Mouse (Mus musculus) liver, embryonic 15.5 days (tissue): ENCODE measurements around the gene Hcrtr1. TPM values are rescaled to one million over a fixed set of nuclear protein-coding genes. Genes with fewer than 3 reads are reported as not detected.

Source experiments
- ATAC-seq: fragments of 200-750 bp; cut with Nextera tagmentation; 2 replicates; pipeline ENCODE4 v1.8.0; 2017; ENCODE audit warnings: moderate number of reproducible peaks, mild to moderate bottlenecking, moderate library complexity; ENCODE audit not compliant: insufficient read depth
- H3K27ac ChIP-seq: fragments of 300-500 bp; sonication (generic); replicated peaks from 2 replicates; pipeline ENCODE4 v1.5.1; 2015; ENCODE audit warnings: mild to moderate bottlenecking, inconsistent platforms
- H3K27me3 ChIP-seq: fragments of 300-500 bp; sonication (generic); 2 replicates; pipeline ENCODE4 v1.6.1; 2015; ENCODE audit warnings: mild to moderate bottlenecking, inconsistent platforms
- H3K36me3 ChIP-seq: fragments of 300-500 bp; sonication (generic); replicated peaks from 2 replicates; pipeline ENCODE4 v1.6.1; 2015; ENCODE audit warnings: moderate library complexity, mild to moderate bottlenecking, inconsistent platforms
- H3K4me1 ChIP-seq: fragments of 300-500 bp; sonication (generic); replicated peaks from 2 replicates; pipeline ENCODE4 v1.6.1; 2015; ENCODE audit warnings: inconsistent platforms
- H3K4me2 ChIP-seq: fragments of 300-500 bp; sonication (generic); 2 replicates; pipeline ENCODE4 v1.6.1; 2015; ENCODE audit warnings: moderate library complexity, mild to moderate bottlenecking, inconsistent platforms
- H3K4me3 ChIP-seq: fragments of 300-500 bp; sonication (generic); replicated peaks from 2 replicates; pipeline ENCODE4 v1.5.1; 2015; ENCODE audit warnings: mild to moderate bottlenecking, inconsistent platforms
- H3K9ac ChIP-seq: fragments of 300-500 bp; sonication (generic); 2 replicates; pipeline ENCODE4 v1.6.1; 2015; ENCODE audit warnings: moderate library complexity, mild to moderate bottlenecking, inconsistent platforms
- H3K9me3 ChIP-seq: fragments of 300-500 bp; sonication (generic); replicated peaks from 2 replicates; pipeline ENCODE4 v1.6.1; 2016; ENCODE audit warnings: inconsistent platforms
- WGBS: fragments of 180-500 bp; shearing (Covaris S2); methylation state at CpG from one replicate; pipeline ENCODE4 v1.1.7; 2015; ENCODE audit warnings: mixed read lengths; ENCODE audit not compliant: insufficient replicate concordance; 5-methylcytosine and 5-hydroxymethylcytosine counted together
- polyA plus RNA-seq: library from polyadenylated mRNA; unstranded; fragments of >200 nt; fragmentation: Nextera tagmentation; extraction: Ambion mirVana; gene quantifications from 2 replicates; pipeline ENCODE4 v1.2.1, GENCODE M21; 2015

Gene Hcrtr1
- not detected in 2 replicates for polyA plus RNA-seq

- Histone ChIP-seq H3K4me3 (peak within 1 kb of the TSS; percentile 5; the same call in 1 of the 2 replicates), H3K9ac (no peak within 1 kb of the TSS)
These were observed at the start of gene Hcrtr1 for GRCm38 (mm10) chr4:130139214-130139492. Hcrtr1 (minus strand) TSS chr4:130139359.

DNA sequence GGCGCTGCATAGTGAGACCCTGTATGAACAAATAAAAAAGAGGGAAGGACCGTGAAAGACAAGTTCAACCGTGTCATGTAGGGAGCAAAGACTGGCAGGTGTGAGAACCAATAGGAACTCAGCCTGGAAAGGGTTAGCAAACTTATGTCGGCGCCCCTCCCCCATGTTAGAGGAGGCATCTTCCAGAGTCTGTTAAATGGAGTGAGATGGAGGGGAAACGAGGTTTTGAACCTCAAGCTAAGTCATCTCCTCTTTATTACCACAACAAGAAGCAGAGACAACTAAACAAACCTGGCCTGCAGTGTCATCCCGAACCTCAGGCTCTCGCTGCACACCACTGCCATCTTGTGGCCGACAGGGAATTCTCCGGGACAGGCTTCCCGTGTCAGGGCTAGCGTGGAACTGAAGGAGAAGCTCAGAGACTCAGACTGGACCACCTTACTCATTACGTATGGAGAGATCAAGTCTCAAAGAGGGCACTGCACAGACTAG is 49.7 kb upstream of the Hcrtr1 start:
- Histone ChIP-seq H3K4me1 (peaks cover 3% of the 10 kb centered on the region), H3K4me3 (no peak overlapping the region), H3K36me3 (no peaks in the 10 kb centered on the region), H3K4me2 (peak overlapping the region; percentile 26; the same call in 1 of the 2 replicates), H3K27me3 (peaks cover 54% of the 10 kb centered on the region), H3K9me3 (no peaks in the 10 kb centered on the region), H3K9ac (no peak overlapping the region), H3K27ac (no peak overlapping the region)
- 2% methylated on average over 13 of the region's 13 CpGs for WGBS
- ATAC-seq, result no peak

More at GRCm38 (mm10) chr4:130139214-130139492, at the start of gene Hcrtr1:
- H3K4me2 ChIP-seq, result no peak within 1 kb of the TSS
- ATAC-seq, result no peak
- WGBS, result 6% methylated on average over 15 of the region's 15 CpGs
- no peaks in the 10 kb centered on the region for H3K9me3 ChIP-seq
- peaks cover 88% of the 10 kb centered on the region for H3K27me3 ChIP-seq
- no peak within 1 kb of the TSS for H3K27ac ChIP-seq
- no peaks in the 10 kb centered on the region; the same call in 1 of the 2 replicates for H3K4me1 ChIP-seq
- no peaks in the 10 kb centered on the region for H3K36me3 ChIP-seq

DNA sequence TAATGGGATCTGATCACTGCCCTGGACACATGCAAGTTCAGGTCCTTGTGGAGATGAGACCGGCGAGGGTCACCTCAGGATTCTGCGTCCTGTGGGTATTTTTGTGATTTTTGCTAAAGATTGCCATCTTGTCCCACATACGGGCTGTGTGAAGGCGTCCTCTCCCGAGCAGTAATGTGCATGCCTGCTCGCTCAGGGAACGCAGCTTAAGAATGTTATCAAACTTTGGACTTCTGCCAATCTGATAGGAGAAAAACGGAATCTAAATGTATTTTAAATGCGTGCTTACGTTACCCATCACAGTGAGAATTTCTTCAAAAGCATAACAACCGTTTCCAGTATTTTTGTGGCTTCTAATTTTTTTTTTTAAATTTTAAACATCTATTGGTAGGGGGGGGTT is 47.7 kb upstream of the Hcrtr1 start:
- H3K9me3 ChIP-seq, result no peaks in the 10 kb centered on the region
- no peak overlapping the region for H3K27ac ChIP-seq
- no peaks in the 10 kb centered on the region for H3K36me3 ChIP-seq
- no peak for ATAC-seq
- no peak overlapping the region for H3K4me2 ChIP-seq
- peaks cover 41% of the 10 kb centered on the region for H3K27me3 ChIP-seq
- WGBS, result 60% methylated on average over 12 of the region's 12 CpGs
- H3K9ac ChIP-seq, result no peak overlapping the region
- H3K4me3 ChIP-seq, result no peak overlapping the region
- peaks cover 3% of the 10 kb centered on the region for H3K4me1 ChIP-seq

DNA sequence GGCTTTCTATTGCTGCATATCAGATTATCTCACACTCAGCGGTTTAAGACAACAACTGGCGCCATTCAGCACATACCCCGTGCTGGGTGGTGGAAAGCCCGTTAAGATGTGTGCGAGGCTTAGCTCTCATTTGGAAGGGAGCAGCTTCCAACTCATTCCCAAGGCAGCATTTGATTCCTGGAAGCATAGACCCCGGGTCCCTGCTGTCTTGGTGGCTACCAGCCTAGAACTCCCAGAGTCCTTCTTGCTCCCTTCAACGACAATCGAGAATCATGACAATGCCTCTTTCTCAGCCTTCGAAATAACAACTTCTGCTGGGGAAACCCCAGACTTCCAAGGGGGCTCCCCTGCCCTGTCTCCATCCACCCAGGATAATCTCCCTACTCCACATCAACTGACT is 47.3 kb upstream of the Hcrtr1 start:
- Histone ChIP-seq H3K4me2 (no peak overlapping the region), H3K27me3 (peaks cover 41% of the 10 kb centered on the region), H3K9me3 (no peaks in the 10 kb centered on the region), H3K36me3 (no peaks in the 10 kb centered on the region), H3K9ac (no peak overlapping the region), H3K27ac (no peak overlapping the region), H3K4me1 (peaks cover 3% of the 10 kb centered on the region), H3K4me3 (no peak overlapping the region)
- WGBS, result 64% methylated on average over 9 of the region's 9 CpGs
- ATAC-seq, result no peak

GRCm38 (mm10) chr4:130183879-130184278 is 44.7 kb upstream of the Hcrtr1 start:
- Histone ChIP-seq H3K9ac (no peak overlapping the region), H3K4me2 (no peak overlapping the region), H3K27ac (no peak overlapping the region), H3K9me3 (no peaks in the 10 kb centered on the region), H3K4me1 (peaks cover 3% of the 10 kb centered on the region), H3K4me3 (no peak overlapping the region), H3K27me3 (peaks cover 33% of the 10 kb centered on the region), H3K36me3 (no peaks in the 10 kb centered on the region)
- no peak for ATAC-seq
- WGBS, result 68% methylated on average over 5 of the region's 5 CpGs

GRCm38 (mm10) chr4:130183023-130183422 is 43.9 kb upstream of the Hcrtr1 start:
- Histone ChIP-seq H3K27me3 (peaks cover 30% of the 10 kb centered on the region), H3K4me2 (no peak overlapping the region), H3K36me3 (no peaks in the 10 kb centered on the region), H3K27ac (no peak overlapping the region), H3K4me1 (no peaks in the 10 kb centered on the region), H3K4me3 (no peak overlapping the region), H3K9me3 (no peaks in the 10 kb centered on the region), H3K9ac (no peak overlapping the region)
- ATAC-seq, result no peak
- 69% methylated on average over 13 of the region's 13 CpGs for WGBS

- H3K9ac ChIP-seq, result no peak overlapping the region
- no peak for ATAC-seq
- no peaks in the 10 kb centered on the region for H3K9me3 ChIP-seq
- H3K4me1 ChIP-seq, result no peaks in the 10 kb centered on the region
- H3K27ac ChIP-seq, result no peak overlapping the region
- H3K4me2 ChIP-seq, result no peak overlapping the region
- H3K36me3 ChIP-seq, result no peaks in the 10 kb centered on the region
- WGBS, result 43% methylated on average over 4 of the region's 4 CpGs
- H3K4me3 ChIP-seq, result no peak overlapping the region
- peaks cover 29% of the 10 kb centered on the region for H3K27me3 ChIP-seq
These were observed 42.7 kb upstream of the Hcrtr1 start for GRCm38 (mm10) chr4:130181886-130182285.

GRCm38 (mm10) chr4:130180909-130181602 is 41.9 kb upstream of the Hcrtr1 start:
- ATAC-seq, result no peak
- Histone ChIP-seq H3K4me3 (no peak overlapping the region), H3K9me3 (no peaks in the 10 kb centered on the region), H3K9ac (no peak overlapping the region), H3K36me3 (no peaks in the 10 kb centered on the region), H3K27ac (no peak overlapping the region), H3K4me2 (no peak overlapping the region), H3K27me3 (peaks cover 31% of the 10 kb centered on the region), H3K4me1 (peaks cover 4% of the 10 kb centered on the region)
- WGBS, result 55% methylated on average over 7 of the region's 7 CpGs

GRCm38 (mm10) chr4:130179876-130180275 is 40.7 kb upstream of the Hcrtr1 start:
- H3K27ac ChIP-seq, result no peak overlapping the region
- no peaks in the 10 kb centered on the region for H3K36me3 ChIP-seq
- 71% methylated on average over 3 of the region's 3 CpGs for whole genome bisulfite sequencing
- peaks cover 14% of the 10 kb centered on the region for H3K4me1 ChIP-seq
- H3K9me3 ChIP-seq, result no peaks in the 10 kb centered on the region
- no peak overlapping the region for H3K9ac ChIP-seq
- H3K27me3 ChIP-seq, result peaks cover 43% of the 10 kb centered on the region
- H3K4me2 ChIP-seq, result no peak overlapping the region
- H3K4me3 ChIP-seq, result no peak overlapping the region
- no peak for ATAC-seq

DNA sequence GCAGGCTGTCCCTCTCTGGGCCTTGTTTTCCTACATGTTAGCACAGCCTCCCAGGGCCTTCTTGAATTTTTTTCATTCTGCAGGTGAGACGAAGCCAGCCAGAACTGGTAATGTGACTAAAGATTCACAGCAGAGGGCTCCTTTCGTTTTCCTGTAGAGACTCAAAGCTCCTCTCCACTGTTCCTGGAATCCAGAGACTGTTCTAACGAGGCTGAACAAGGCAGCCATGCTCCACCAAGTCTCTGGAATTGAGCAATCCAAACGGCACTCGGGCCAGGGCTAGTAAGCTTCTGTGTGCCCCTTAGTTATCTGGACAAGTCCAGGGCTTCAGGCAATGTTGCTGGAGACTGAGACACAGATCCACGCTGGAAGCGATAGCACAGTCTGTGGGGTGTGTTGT is 38.4 kb upstream of the Hcrtr1 start:
- Histone ChIP-seq H3K27ac (no peak overlapping the region), H3K36me3 (no peaks in the 10 kb centered on the region), H3K9me3 (no peaks in the 10 kb centered on the region), H3K27me3 (peaks cover 60% of the 10 kb centered on the region), H3K4me1 (peaks cover 38% of the 10 kb centered on the region), H3K4me2 (no peak overlapping the region), H3K4me3 (no peak overlapping the region), H3K9ac (no peak overlapping the region)
- WGBS, result 51% methylated on average over 7 of the region's 7 CpGs
- ATAC-seq, result no peak

GRCm38 (mm10) chr4:130177087-130177486 is 37.9 kb upstream of the Hcrtr1 start:
- Histone ChIP-seq H3K9ac (no peak overlapping the region), H3K27ac (no peak overlapping the region), H3K4me3 (no peak overlapping the region), H3K4me2 (no peak overlapping the region), H3K4me1 (peaks cover 42% of the 10 kb centered on the region), H3K9me3 (no peaks in the 10 kb centered on the region), H3K36me3 (0 out of 2 replicates have a peak, but pooled peaks cover 3% of the 10 kb centered on the region), H3K27me3 (peaks cover 62% of the 10 kb centered on the region)
- WGBS, result 57% methylated on average over 4 of the region's 4 CpGs
- ATAC-seq, result no peak
